Mouse (Mus musculus): Measurements from ENCODE around the gene Gcgr. TPM values are rescaled to one million over a fixed set of nuclear protein-coding genes. Genes with fewer than 3 reads are reported as not detected.

Gcgr gene
- total RNA-seq, 1 experiment = 0.40 TPM

DNA sequence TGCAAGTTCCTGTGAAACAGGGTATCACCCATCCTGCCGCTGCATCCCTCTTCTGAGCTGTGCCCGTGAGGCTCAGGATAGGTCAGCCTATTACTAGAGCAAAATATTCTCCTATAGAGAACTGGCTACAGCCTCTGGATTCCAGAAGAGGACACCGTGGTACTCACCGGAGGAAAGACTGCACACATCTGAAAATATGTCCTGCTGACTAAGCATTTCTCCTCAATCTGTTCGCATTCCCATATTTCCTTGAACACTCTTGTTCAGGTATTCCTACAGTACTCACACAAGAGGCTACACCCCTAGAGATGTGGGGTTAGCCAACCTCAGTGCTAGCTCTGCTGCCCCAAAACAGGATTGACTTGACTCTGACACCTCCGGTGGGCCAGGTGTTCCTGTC lies 37.8 kb downstream of the Gcgr start:
- H3K4me1 ChIP-seq (ENCODE audit: control insufficient read depth in 2 of 2, insufficient read depth in 2 of 2, low read length in 2 of 2, poor library complexity in 1 of 2) = peaks cover 1 to 5% of the 10 kb centered on the region in 2 experiments; a peak in 2 of 4 replicates
- H3K4me3 ChIP-seq (ENCODE audit: insufficient read depth in 1 of 2, low read depth in 1 of 2, low read length in 2 of 2, poor library complexity in 1 of 2, severe bottlenecking in 1 of 2) = no peak overlapping the region
- no peak overlapping the region for H3K9ac ChIP-seq (ENCODE audit: insufficient read depth, low read depth, low read length, poor library complexity, severe bottlenecking)
- no peak overlapping the region for H3K27ac ChIP-seq (ENCODE audit: insufficient read depth, low read depth, low read length, poor library complexity, severe bottlenecking)
- H3K9me3 ChIP-seq (ENCODE audit: control insufficient read depth, insufficient read depth, low read depth, low read length) = no peaks in the 10 kb centered on the region
- TF ChIP-seq MAFK (IDR thresholded peaks at IDR 0.05; ENCODE audit: insufficient read depth, low read depth, low read length) (peak; percentile 82), ZC3H11A (IDR thresholded peaks at IDR 0.05; ENCODE audit: borderline replicate concordance, low read depth, low read length) (no peak), CHD2 (IDR thresholded peaks at IDR 0.05; ENCODE audit: low read depth, low read length) (no peak)
- no peak for DNase-seq (ENCODE audit: low read depth, low spot score)
- in situ Hi-C loops (cut with MboI; ENCODE audit: low sequenced_read_pairs in 2 of 2, unreplicated experiment in 2 of 2) = no loop called here
- peaks cover 59% of the 10 kb centered on the region for H3K36me3 ChIP-seq (ENCODE audit: control insufficient read depth, insufficient read depth, low read length, poor library complexity, severe bottlenecking)

DNA sequence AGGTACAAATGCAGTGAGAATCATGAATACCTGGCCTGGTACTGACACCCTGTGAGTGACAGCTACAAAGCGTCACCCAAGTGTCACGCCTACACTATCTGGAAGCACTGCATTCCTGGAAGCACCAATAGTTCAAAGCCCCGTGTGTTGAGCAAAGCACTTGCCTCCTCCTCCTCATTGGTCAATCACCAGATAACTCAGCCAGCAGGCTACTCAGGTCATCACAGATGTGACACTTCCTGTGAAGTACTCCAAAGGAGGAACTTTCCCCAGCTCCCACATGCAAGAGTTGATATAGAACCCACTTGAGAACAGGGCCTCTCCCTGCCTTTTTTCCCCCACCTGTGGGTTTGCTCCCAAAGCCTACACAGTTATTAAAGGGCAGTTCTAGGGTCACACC lies 40.6 kb downstream of the Gcgr start:
- peak overlapping the region; percentile 87; the same call in 1 of the 2 replicates for H3K9ac ChIP-seq (ENCODE audit: insufficient read depth, low read depth, low read length, poor library complexity, severe bottlenecking)
- in situ Hi-C loops (cut with MboI; ENCODE audit: low sequenced_read_pairs in 2 of 2, unreplicated experiment in 2 of 2) = no loop called here
- H3K9me3 ChIP-seq (ENCODE audit: control insufficient read depth, insufficient read depth, low read depth, low read length) = no peaks in the 10 kb centered on the region
- TF ChIP-seq CHD2 (IDR thresholded peaks at IDR 0.05; ENCODE audit: low read depth, low read length) (no peak), HCFC1 (IDR thresholded peaks at IDR 0.05; ENCODE audit: borderline replicate concordance, insufficient read depth, low read length) (no peak), ZC3H11A (IDR thresholded peaks at IDR 0.05; ENCODE audit: borderline replicate concordance, low read depth, low read length) (no peak), MAFK (IDR thresholded peaks at IDR 0.05; ENCODE audit: insufficient read depth, low read depth, low read length) (no peak)
- H3K36me3 ChIP-seq (ENCODE audit: control insufficient read depth, insufficient read depth, low read length, poor library complexity, severe bottlenecking) = peaks cover 39% of the 10 kb centered on the region
- no peak for DNase-seq (ENCODE audit: low read depth, low spot score)
- peaks cover 1 to 5% of the 10 kb centered on the region in 2 experiments; a peak in 2 of 4 replicates for H3K4me1 ChIP-seq (ENCODE audit: control insufficient read depth in 2 of 2, insufficient read depth in 2 of 2, low read length in 2 of 2, poor library complexity in 1 of 2)
- H3K27ac ChIP-seq (ENCODE audit: insufficient read depth, low read depth, low read length, poor library complexity, severe bottlenecking) = no peak overlapping the region
- peak overlapping the region in 1 of 2 experiments; percentile 85; a peak in 1 of 4 replicates for H3K4me3 ChIP-seq (ENCODE audit: insufficient read depth in 1 of 2, low read depth in 1 of 2, low read length in 2 of 2, poor library complexity in 1 of 2, severe bottlenecking in 1 of 2)

DNA sequence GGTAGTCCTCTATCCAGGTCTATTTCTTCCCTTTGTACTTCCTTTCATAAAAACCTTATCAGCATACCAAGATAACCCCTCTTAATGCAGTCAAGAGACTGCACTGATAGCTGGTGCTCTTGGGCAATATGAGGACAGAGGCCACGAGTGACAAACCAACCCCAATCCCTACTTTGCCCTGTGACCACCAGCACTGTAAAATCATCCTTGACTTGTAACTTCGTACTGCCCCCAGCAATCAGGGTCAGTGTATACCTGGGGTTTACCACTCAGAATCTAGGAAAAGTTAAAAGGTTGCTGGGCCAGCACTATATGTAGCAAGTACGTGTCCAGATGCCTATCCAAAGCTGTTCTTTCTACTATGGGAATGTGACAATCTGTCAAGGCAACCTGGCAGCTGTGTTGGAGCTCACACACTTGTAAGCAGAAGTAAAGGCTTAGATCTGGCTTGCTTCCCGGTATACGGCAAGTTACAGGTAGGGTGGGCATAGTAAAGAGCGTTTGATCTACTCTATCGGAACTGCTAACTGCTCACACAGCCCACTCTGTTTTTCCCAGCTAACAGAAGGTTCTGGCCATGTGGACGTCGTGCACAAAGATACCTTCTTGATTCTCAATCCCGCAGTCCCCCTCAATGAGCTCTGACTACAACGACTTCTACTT lies 41.4 kb downstream of the Gcgr start:
- Histone ChIP-seq H3K27ac (ENCODE audit: insufficient read depth, low read depth, low read length, poor library complexity, severe bottlenecking) (no peak overlapping the region), H3K9me3 (ENCODE audit: control insufficient read depth, insufficient read depth, low read depth, low read length) (no peaks in the 10 kb centered on the region), H3K9ac (ENCODE audit: insufficient read depth, low read depth, low read length, poor library complexity, severe bottlenecking) (peak overlapping the region; percentile 87), H3K36me3 (ENCODE audit: control insufficient read depth, insufficient read depth, low read length, poor library complexity, severe bottlenecking) (peaks cover 34% of the 10 kb centered on the region), H3K4me3 (ENCODE audit: insufficient read depth in 1 of 2, low read depth in 1 of 2, low read length in 2 of 2, poor library complexity in 1 of 2, severe bottlenecking in 1 of 2) (peak overlapping the region; percentile 76 to 85), H3K4me1 (ENCODE audit: control insufficient read depth in 2 of 2, insufficient read depth in 2 of 2, low read length in 2 of 2, poor library complexity in 1 of 2) (peaks cover 1 to 5% of the 10 kb centered on the region in 2 experiments; a peak in 2 of 4 replicates)
- TF ChIP-seq ZC3H11A (IDR thresholded peaks at IDR 0.05; ENCODE audit: borderline replicate concordance, low read depth, low read length) = no peak
- TF ChIP-seq MAFK (IDR thresholded peaks at IDR 0.05; ENCODE audit: insufficient read depth, low read depth, low read length) = no peak
- no peak for TF ChIP-seq ZNF384 (IDR thresholded peaks at IDR 0.05; ENCODE audit: low read depth, low read length)
- no peak for TF ChIP-seq HCFC1 (IDR thresholded peaks at IDR 0.05; ENCODE audit: borderline replicate concordance, insufficient read depth, low read length)
- no peak for TF ChIP-seq CHD2 (IDR thresholded peaks at IDR 0.05; ENCODE audit: low read depth, low read length)
- in situ Hi-C loops (cut with MboI; ENCODE audit: low sequenced_read_pairs in 2 of 2, unreplicated experiment in 2 of 2) = no loop called here
- no peak for DNase-seq (ENCODE audit: low read depth, low spot score)

DNA sequence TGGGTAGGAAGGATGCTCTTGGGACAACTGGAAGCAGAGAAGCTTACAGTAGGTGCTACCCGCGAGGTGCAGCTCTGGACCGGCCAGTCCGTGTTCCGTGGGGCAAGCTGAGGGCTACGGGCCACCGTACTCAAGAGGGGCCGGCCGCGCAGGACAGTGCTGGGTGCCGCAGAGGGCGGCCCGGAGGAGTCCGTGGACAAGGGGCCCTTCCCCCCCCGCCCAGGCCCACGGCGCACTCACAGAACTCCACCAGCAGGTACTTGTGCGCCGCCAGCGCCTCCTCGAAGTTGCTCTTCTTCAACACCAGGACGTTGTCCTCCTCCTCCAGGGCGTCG lies 41.9 kb downstream of the Gcgr start:
- Histone ChIP-seq H3K4me1 (ENCODE audit: control insufficient read depth in 2 of 2, insufficient read depth in 2 of 2, low read length in 2 of 2, poor library complexity in 1 of 2) (peaks cover 1 to 5% of the 10 kb centered on the region in 2 experiments; a peak in 2 of 4 replicates), H3K4me3 (ENCODE audit: insufficient read depth in 1 of 2, low read depth in 1 of 2, low read length in 2 of 2, poor library complexity in 1 of 2, severe bottlenecking in 1 of 2) (peak overlapping the region; percentile 76 to 85), H3K9ac (ENCODE audit: insufficient read depth, low read depth, low read length, poor library complexity, severe bottlenecking) (peak overlapping the region; percentile 87), H3K36me3 (ENCODE audit: control insufficient read depth, insufficient read depth, low read length, poor library complexity, severe bottlenecking) (peaks cover 31% of the 10 kb centered on the region), H3K9me3 (ENCODE audit: control insufficient read depth, insufficient read depth, low read depth, low read length) (no peaks in the 10 kb centered on the region), H3K27ac (ENCODE audit: insufficient read depth, low read depth, low read length, poor library complexity, severe bottlenecking) (peak overlapping the region; percentile 55; the same call in 1 of the 2 replicates)
- in situ Hi-C loops (cut with MboI; ENCODE audit: low sequenced_read_pairs in 2 of 2, unreplicated experiment in 2 of 2) = no loop called here
- TF ChIP-seq CHD2 (IDR thresholded peaks at IDR 0.05; ENCODE audit: low read depth, low read length) (no peak), HCFC1 (IDR thresholded peaks at IDR 0.05; ENCODE audit: borderline replicate concordance, insufficient read depth, low read length) (no peak), ZNF384 (IDR thresholded peaks at IDR 0.05; ENCODE audit: low read depth, low read length) (no peak), ZC3H11A (IDR thresholded peaks at IDR 0.05; ENCODE audit: borderline replicate concordance, low read depth, low read length) (no peak)
- no peak for DNase-seq (ENCODE audit: low read depth, low spot score)
